Mouse (Mus musculus) midbrain, embryonic 14.5 days (tissue): ENCODE measurements at regions not wholly inside any gene's neighbourhood (a gene's known extent, or its start where the extent isn't known, plus 50 kb on each side); places are given as distances from the start of the nearest gene placed in this dataset.

Experiments
- ATAC-seq: fragments of 200-750 bp; cut with Nextera tagmentation; 2 replicates; pipeline ENCODE4 v1.8.0; 2017; ENCODE audit warnings: moderate number of reproducible peaks, moderate library complexity; ENCODE audit not compliant: low FRiP score, low TSS enrichment
- DNase-seq: peaks from one replicate; pipeline ENCODE4 v3.0.0-alpha.2; 2015
- H3K27ac ChIP-seq: fragments of 300-500 bp; sonication (generic); replicated peaks from 2 replicates; pipeline ENCODE4 v1.5.1; 2014; ENCODE audit warnings: mild to moderate bottlenecking, low read depth, low read length, moderate library complexity
- H3K27me3 ChIP-seq: fragments of 300-500 bp; sonication (generic); 2 replicates; pipeline ENCODE4 v1.6.1; 2014; ENCODE audit warnings: low read length, control low read depth, mixed read lengths; ENCODE audit not compliant: control insufficient read depth, insufficient read depth
- H3K36me3 ChIP-seq: fragments of 300-500 bp; sonication (generic); 2 replicates; pipeline ENCODE4 v1.6.1; 2014; ENCODE audit warnings: low read length, control low read depth; ENCODE audit not compliant: control insufficient read depth, insufficient read depth
- H3K4me1 ChIP-seq: fragments of 300-500 bp; sonication (generic); 2 replicates; pipeline ENCODE4 v1.6.1; 2014; ENCODE audit warnings: mild to moderate bottlenecking, antibody characterized with exemption, low read length, control low read depth; ENCODE audit not compliant: control insufficient read depth, insufficient read depth
- H3K4me2 ChIP-seq: fragments of 300-500 bp; sonication (generic); 2 replicates; pipeline ENCODE4 v1.6.1; 2014; ENCODE audit warnings: mild to moderate bottlenecking, low read length, moderate library complexity
- H3K4me3 ChIP-seq: fragments of 300-500 bp; sonication (generic); replicated peaks from 2 replicates; pipeline ENCODE4 v1.5.1; 2014; ENCODE audit warnings: low read depth, low read length
- H3K9ac ChIP-seq: fragments of 300-500 bp; sonication (generic); replicated peaks from 2 replicates; pipeline ENCODE4 v1.6.1; 2014; ENCODE audit warnings: mild to moderate bottlenecking, low read length, moderate library complexity
- H3K9me3 ChIP-seq: fragments of 300-500 bp; sonication (generic); 2 replicates; pipeline ENCODE4 v1.6.1; 2016; ENCODE audit warnings: low read length, control low read depth, mixed read lengths; ENCODE audit not compliant: control insufficient read depth
- WGBS: fragments of 180-500 bp; shearing (Covaris S2); extraction: QIAGEN DNeasy Blood & Tissue Kit; methylation state at CpG from one replicate; pipeline ENCODE4 v1.1.7; 2014; 5-methylcytosine and 5-hydroxymethylcytosine counted together

GRCm38 (mm10) chr13:28720639-28721239 is 232.8 kb downstream of the Sox4 start:
- 30% methylated on average over 11 of the region's 11 CpGs for WGBS
- H3K9me3 ChIP-seq: no peaks in the 10 kb centered on the region
- H3K9ac ChIP-seq: no peak overlapping the region
- DNase-seq (peak; percentile 72), ATAC-seq (peak; percentile 44; the same call in 1 of the 2 replicates)
- no peaks in the 10 kb centered on the region for H3K27me3 ChIP-seq
- peak overlapping the region; percentile 80 for H3K27ac ChIP-seq
- peak overlapping the region; percentile 32 for H3K4me2 ChIP-seq
- no peak overlapping the region for H3K4me3 ChIP-seq
- H3K4me1 ChIP-seq: peaks cover 55% of the 10 kb centered on the region
- H3K36me3 ChIP-seq: no peaks in the 10 kb centered on the region

GRCm38 (mm10) chr13:28720169-28720568 is 233.3 kb downstream of the Sox4 start:
- H3K4me2 ChIP-seq: peak overlapping the region; percentile 13; the same call in 1 of the 2 replicates
- 64% methylated on average over 11 of the region's 11 CpGs for WGBS
- peak overlapping the region; percentile 53 for H3K27ac ChIP-seq
- H3K4me1 ChIP-seq: peaks cover 55% of the 10 kb centered on the region
- no peaks in the 10 kb centered on the region for H3K9me3 ChIP-seq
- ATAC-seq: no peak
- H3K27me3 ChIP-seq: no peaks in the 10 kb centered on the region
- peak; percentile 37 for DNase-seq
- no peaks in the 10 kb centered on the region for H3K36me3 ChIP-seq
- H3K4me3 ChIP-seq: no peak overlapping the region
- H3K9ac ChIP-seq: no peak overlapping the region; the same call in 1 of the 2 replicates

GRCm38 (mm10) chr13:28718868-28719265 is 234.6 kb downstream of the Sox4 start:
- Histone ChIP-seq H3K9me3 (no peaks in the 10 kb centered on the region), H3K36me3 (no peaks in the 10 kb centered on the region), H3K4me1 (peaks cover 55% of the 10 kb centered on the region), H3K27ac (peak overlapping the region; percentile 85), H3K4me2 (peak overlapping the region; percentile 13; the same call in 1 of the 2 replicates), H3K9ac (peak overlapping the region; percentile 25), H3K4me3 (no peak overlapping the region), H3K27me3 (no peaks in the 10 kb centered on the region)
- DNase-seq (peak; percentile 42), ATAC-seq (no peak; the same call in 1 of the 2 replicates)
- 13% methylated on average over 5 of the region's 5 CpGs for WGBS

GRCm38 (mm10) chr13:28718169-28718867 is 235.2 kb downstream of the Sox4 start:
- no peaks in the 10 kb centered on the region for H3K27me3 ChIP-seq
- 4% methylated on average over 11 of the region's 11 CpGs for WGBS
- peak; percentile 67 for DNase-seq
- H3K36me3 ChIP-seq: no peaks in the 10 kb centered on the region
- no peaks in the 10 kb centered on the region for H3K9me3 ChIP-seq
- H3K4me3 ChIP-seq: no peak overlapping the region
- peaks cover 55% of the 10 kb centered on the region for H3K4me1 ChIP-seq
- 0 out of 2 replicates have a peak overlapping the region, but pooled peaks have one; percentile 3 for H3K4me2 ChIP-seq
- peak overlapping the region; percentile 85 for H3K27ac ChIP-seq
- H3K9ac ChIP-seq: no peak overlapping the region; the same call in 1 of the 2 replicates
- ATAC-seq: peak; percentile 53; the same call in 1 of the 2 replicates

- Histone ChIP-seq H3K4me3 (no peak overlapping the region), H3K4me1 (peaks cover 48% of the 10 kb centered on the region), H3K4me2 (no peak overlapping the region), H3K27ac (peak overlapping the region; percentile 85; the same call in 1 of the 2 replicates), H3K27me3 (no peaks in the 10 kb centered on the region), H3K36me3 (no peaks in the 10 kb centered on the region), H3K9me3 (no peaks in the 10 kb centered on the region), H3K9ac (no peak overlapping the region)
- ATAC-seq (no peak), DNase-seq (no peak)
- 79% methylated on average over 4 of the region's 4 CpGs for WGBS
Measured at GRCm38 (mm10) chr13:28717404-28717803, 236.1 kb downstream of the Sox4 start.

- Histone ChIP-seq H3K9ac (no peak overlapping the region), H3K36me3 (no peaks in the 10 kb centered on the region), H3K9me3 (no peaks in the 10 kb centered on the region), H3K4me3 (no peak overlapping the region), H3K4me2 (no peak overlapping the region), H3K27me3 (no peaks in the 10 kb centered on the region), H3K27ac (no peak overlapping the region), H3K4me1 (peaks cover 3% of the 10 kb centered on the region; the same call in 1 of the 2 replicates)
- ATAC-seq: no peak
- 78% methylated on average over 7 of the region's 7 CpGs for WGBS
- DNase-seq: no peak
Measured at GRCm38 (mm10) chr13:28709966-28710365, 243.5 kb downstream of the Sox4 start.

- Histone ChIP-seq H3K4me3 (no peak overlapping the region), H3K36me3 (no peaks in the 10 kb centered on the region), H3K27ac (no peak overlapping the region), H3K9me3 (no peaks in the 10 kb centered on the region), H3K4me2 (no peak overlapping the region), H3K4me1 (peaks cover 13% of the 10 kb centered on the region), H3K27me3 (no peaks in the 10 kb centered on the region), H3K9ac (no peak overlapping the region)
- 76% methylated on average over 1 of the region's 1 CpGs for WGBS
- DNase-seq (no peak), ATAC-seq (no peak)
Measured at GRCm38 (mm10) chr13:28701309-28701708, 252.2 kb downstream of the Sox4 start.

- Histone ChIP-seq H3K36me3 (no peaks in the 10 kb centered on the region), H3K27me3 (no peaks in the 10 kb centered on the region), H3K4me2 (no peak overlapping the region), H3K27ac (no peak overlapping the region), H3K9me3 (no peaks in the 10 kb centered on the region), H3K9ac (no peak overlapping the region), H3K4me1 (peaks cover 13% of the 10 kb centered on the region), H3K4me3 (no peak overlapping the region)
- DNase-seq: no peak
- no peak for ATAC-seq
- WGBS: 79% methylated on average over 3 of the region's 3 CpGs
Measured at GRCm38 (mm10) chr13:28700081-28700480, 253.4 kb downstream of the Sox4 start.
